Mouse (Mus musculus) megakaryocyte progenitor cell, adult 5-6 weeks (primary cell): Measurements from ENCODE around the gene Nlrp3. TPM values are rescaled to one million over a fixed set of nuclear protein-coding genes. Genes with fewer than 3 reads are reported as not detected.

Source experiments
- ATAC-seq: replicated peaks from 2 replicates; pipeline ENCODE4 v1.8.0; 2016; ENCODE audit warnings: mild to moderate bottlenecking, moderate TSS enrichment, inconsistent platforms; ENCODE audit not compliant: poor library complexity
- total RNA-seq, 2 experiments: library from RNA; stranded (forward) in 1 of 2; stranded (reverse) in 1 of 2; fragments of 157-497, 149-512 nt in 1 of 2; fragments of 200-1000 nt in 1 of 2; gene quantifications; 2 replicates each; pipeline versions ENCODE4 v1.2.3 to v1.2.4; 2015 to 2017

Nlrp3 gene
- total RNA-seq, 2 experiments from 2014 or later = 3.0 to 8.5 TPM

GRCm38 (mm10) chr11:59600872-59601271 lies 59.5 kb downstream of the Nlrp3 start:
- no peak for ATAC-seq

- ATAC-seq = no peak
Measured at GRCm38 (mm10) chr11:59602287-59602686, 60.9 kb downstream of the Nlrp3 start.

GRCm38 (mm10) chr11:59611646-59612045 lies 70.3 kb downstream of the Nlrp3 start:
- no peak for ATAC-seq

DNA sequence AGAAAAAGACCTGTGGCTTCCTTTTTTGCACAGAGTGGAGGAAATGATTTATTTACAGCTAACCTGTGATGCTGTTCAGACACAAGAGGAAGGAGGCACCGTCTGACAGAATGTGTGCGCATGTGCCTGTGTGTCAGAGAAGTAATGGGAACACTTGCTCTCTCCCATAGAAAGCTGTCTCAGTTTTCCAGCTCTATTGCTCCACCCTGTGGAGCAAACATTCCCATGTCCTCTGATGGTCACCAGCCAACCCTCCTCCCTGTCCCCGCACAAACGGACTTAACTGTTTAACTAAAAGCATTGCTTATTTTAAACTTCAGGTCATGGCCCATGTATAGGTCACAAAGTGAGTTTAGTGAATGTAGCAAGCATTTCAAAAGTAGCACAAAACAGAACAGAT lies 72.8 kb downstream of the Nlrp3 start:
- no peak for ATAC-seq

Other genes starting within 250 kb of the Nlrp3 start
- gene Wnt9a, start 234.6 kb upstream of the Nlrp3 start, total RNA-seq (2015) = not detected in 2 replicates
- gene Wnt9a, start 234.6 kb upstream of the Nlrp3 start, total RNA-seq (2017) = not detected in 2 replicates
- gene Prss38, start 165.9 kb upstream of the Nlrp3 start, total RNA-seq (2015) = not detected in 2 replicates
- not detected in 2 replicates for gene Prss38, start 165.9 kb upstream of the Nlrp3 start, total RNA-seq (2017)
- gene Jmjd4, start 91.5 kb upstream of the Nlrp3 start, total RNA-seq (2015) = 4.8 and 5.5 TPM in 2 replicates
- 6.4 TPM in 2 replicates for gene Jmjd4, start 91.5 kb upstream of the Nlrp3 start, total RNA-seq (2017)
- 4.9 and 7.0 TPM in 2 replicates for gene Snap47, start 90.4 kb upstream of the Nlrp3 start, total RNA-seq (2015)
- 6.2 and 7.8 TPM in 2 replicates for gene Snap47, start 90.4 kb upstream of the Nlrp3 start, total RNA-seq (2017)
- 1.8 and 1.9 TPM in 2 replicates for gene Zfp867, start 69.1 kb upstream of the Nlrp3 start, total RNA-seq (2015)
- gene Zfp867, start 69.1 kb upstream of the Nlrp3 start, total RNA-seq (2017) = 0.58 and 2.7 TPM in 2 replicates
- 15.6 and 15.7 TPM in 2 replicates for gene Zkscan17, start 14.8 kb upstream of the Nlrp3 start, total RNA-seq (2015)
- 12.7 and 13.7 TPM in 2 replicates for gene Zkscan17, start 14.8 kb upstream of the Nlrp3 start, total RNA-seq (2017)
- gene Olfr222, start 34.7 kb downstream of the Nlrp3 start, total RNA-seq (2015) = not detected in 2 replicates
- not detected in 2 replicates for gene Olfr222, start 34.7 kb downstream of the Nlrp3 start, total RNA-seq (2017)
- gene Olfr223, start 51.7 kb downstream of the Nlrp3 start, total RNA-seq (2015) = not detected in 2 replicates
- not detected in 2 replicates for gene Olfr223, start 51.7 kb downstream of the Nlrp3 start, total RNA-seq (2017)
- gene Mprip, start 119.7 kb downstream of the Nlrp3 start, total RNA-seq (2015) = 32.2 and 36.8 TPM in 2 replicates
- gene Mprip, start 119.7 kb downstream of the Nlrp3 start, total RNA-seq (2017) = 69.9 and 72.6 TPM in 2 replicates
- 0.37 and 1.1 TPM in 2 replicates for gene Pld6, start 246.1 kb downstream of the Nlrp3 start, total RNA-seq (2015)
- 0.91 and 1.3 TPM in 2 replicates for gene Pld6, start 246.1 kb downstream of the Nlrp3 start, total RNA-seq (2017)